8 mouse cellular contexts compared by ENCODE assay signal in the genomic region with DNA sequence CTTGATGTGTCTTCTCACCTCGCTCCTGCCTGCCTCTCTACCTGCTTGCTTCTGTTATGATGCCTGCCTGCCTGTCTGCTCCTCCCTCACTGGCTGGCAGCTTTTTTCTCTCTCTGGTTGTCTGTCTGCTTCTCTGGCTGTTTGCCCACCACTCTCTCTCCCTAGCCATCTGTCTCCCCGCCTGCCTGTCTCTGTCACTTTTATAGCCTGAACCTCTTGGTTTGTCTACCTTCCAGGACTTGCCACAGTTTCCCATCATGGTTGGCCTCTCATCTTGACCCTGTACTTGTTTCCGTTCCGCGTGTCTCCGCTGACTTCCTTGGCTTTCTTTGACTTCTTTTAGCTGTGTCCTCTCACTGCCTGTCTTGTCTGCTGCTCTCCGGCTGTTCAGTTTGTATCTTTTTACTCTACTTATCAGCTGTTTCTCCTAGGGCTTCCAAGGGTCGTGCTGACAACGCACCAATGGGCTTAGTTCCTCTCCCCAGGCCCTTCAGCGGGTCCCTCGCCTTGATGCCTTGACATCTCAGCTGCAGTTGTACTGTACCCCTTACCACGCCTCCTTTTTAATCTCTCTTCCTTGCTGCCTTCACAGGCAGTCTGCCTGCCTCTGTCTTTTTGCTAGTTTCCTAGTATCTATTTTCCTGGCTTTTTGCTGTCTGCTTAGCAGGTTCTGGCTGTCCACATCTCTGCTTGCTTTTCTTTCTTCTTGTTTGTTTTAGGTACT. TPM values are rescaled to one million over a fixed set of nuclear protein-coding genes. Genes with fewer than 3 reads are reported as not detected.
DNase-seq lines count a peak whose midpoint lies in the region; ATAC-seq and TF ChIP-seq lines count a peak whose summit lies in the region.

No protein-coding gene starts in this region.

- ATAC-seq in heart, postnatal 0 days (ENCODE audit: insufficient read depth, low read depth): no peak
- no peak for ATAC-seq in forebrain, embryonic 12.5 days (ENCODE audit: low FRiP score)
- ATAC-seq in liver, embryonic 13.5 days (ENCODE audit: low read depth): no peak
- ATAC-seq in stomach, embryonic 16.5 days (ENCODE audit: insufficient read depth, low FRiP score): no peak

- DNase-seq in heart, postnatal 0 days (ENCODE audit: low spot score): no peak
- DNase-seq in heart, adult 11 months: no peak
- DNase-seq in brain, adult 2 months (ENCODE audit: low read depth, low spot score): peak; percentile 97
- DNase-seq in kidney, postnatal 14 days: peak; percentile 47
- no peak for DNase-seq in liver, embryonic 13.5 days
- no peak for DNase-seq in lung, adult 2 months

- peaks cover 12% of the 10 kb centered on the region for H3K4me1 ChIP-seq in heart, postnatal 0 days (ENCODE audit: control insufficient read depth, insufficient read depth)
- H3K4me1 ChIP-seq in forebrain, embryonic 12.5 days: peaks cover 42% of the 10 kb centered on the region
- peaks cover 78% of the 10 kb centered on the region for H3K4me1 ChIP-seq in liver, embryonic 13.5 days (replicated peaks)
- H3K4me1 ChIP-seq in stomach, embryonic 16.5 days (ENCODE audit: control insufficient read depth, insufficient read depth, low read length): peaks cover 33% of the 10 kb centered on the region
- peaks cover 3% of the 10 kb centered on the region for H3K4me1 ChIP-seq in lung, adult 2 months (ENCODE audit: control insufficient read depth, insufficient read depth, low read length)

- peak overlapping the region; percentile 36 for H3K27ac ChIP-seq in heart, postnatal 0 days (ENCODE audit: low read depth)
- H3K27ac ChIP-seq in forebrain, embryonic 12.5 days: peak overlapping the region; percentile 78
- peak overlapping the region; percentile 91 for H3K27ac ChIP-seq in liver, embryonic 13.5 days
- H3K27ac ChIP-seq in stomach, embryonic 16.5 days (ENCODE audit: low read length): peak overlapping the region; percentile 89

- H3K27me3 ChIP-seq in heart, postnatal 0 days (ENCODE audit: control insufficient read depth, insufficient read depth, low read length): no peaks in the 10 kb centered on the region
- no peaks in the 10 kb centered on the region for H3K27me3 ChIP-seq in forebrain, embryonic 12.5 days
- peaks cover 39% of the 10 kb centered on the region for H3K27me3 ChIP-seq in liver, embryonic 13.5 days
- no peaks in the 10 kb centered on the region for H3K27me3 ChIP-seq in stomach, embryonic 16.5 days (ENCODE audit: control insufficient read depth, insufficient read depth, low read length)

- WGBS in heart, postnatal 0 days: 21% methylated on average over 12 of the region's 12 CpGs
- WGBS in forebrain, embryonic 12.5 days: 63% methylated on average over 12 of the region's 12 CpGs
- 37% methylated on average over 12 of the region's 12 CpGs for WGBS in liver, embryonic 13.5 days (ENCODE audit: insufficient replicate concordance)
- 36% methylated on average over 12 of the region's 12 CpGs for WGBS in stomach, embryonic 16.5 days
- 50% methylated on average over 12 of the region's 12 CpGs for WGBS in lung, adult 2 months

- no peak overlapping the region for H3K9ac ChIP-seq in heart, postnatal 0 days (replicated peaks; ENCODE audit: low read depth, low read length)
- peak overlapping the region; percentile 45; the same call in 1 of the 2 replicates for H3K9ac ChIP-seq in forebrain, embryonic 12.5 days
- peak overlapping the region; percentile 24 for H3K9ac ChIP-seq in liver, embryonic 13.5 days
- peak overlapping the region; percentile 5; the same call in 1 of the 2 replicates for H3K9ac ChIP-seq in stomach, embryonic 16.5 days (ENCODE audit: low read length)

- no peak overlapping the region for H3K4me3 ChIP-seq in heart, postnatal 0 days (ENCODE audit: low read depth, low read length)
- H3K4me3 ChIP-seq in forebrain, embryonic 12.5 days (replicated peaks): peak overlapping the region; percentile 8; the same call in 1 of the 2 replicates
- H3K4me3 ChIP-seq in liver, embryonic 13.5 days (replicated peaks): peak overlapping the region; percentile 47
- no peak overlapping the region for H3K4me3 ChIP-seq in stomach, embryonic 16.5 days (replicated peaks; ENCODE audit: low read length)
- H3K4me3 ChIP-seq in lung, adult 2 months (replicated peaks; ENCODE audit: extremely low read depth, low read depth, low read length): no peak overlapping the region

- H3K9me3 ChIP-seq in heart, postnatal 0 days (replicated peaks; ENCODE audit: control insufficient read depth, low read length): no peaks in the 10 kb centered on the region
- no peaks in the 10 kb centered on the region for H3K9me3 ChIP-seq in forebrain, embryonic 12.5 days
- H3K9me3 ChIP-seq in liver, embryonic 13.5 days (replicated peaks): no peaks in the 10 kb centered on the region
- no peaks in the 10 kb centered on the region for H3K9me3 ChIP-seq in stomach, embryonic 16.5 days (replicated peaks; ENCODE audit: control insufficient read depth, low read length)

- TF ChIP-seq EP300 in heart, postnatal 0 days (IDR thresholded peaks at IDR 0.05; ENCODE audit: low read depth): no peak

- TF ChIP-seq POLR2A in lung, adult 2 months (IDR thresholded peaks at IDR 0.05; ENCODE audit: borderline replicate concordance, extremely low read depth, low read depth, low read length): no peak

- 0 out of 2 replicates have a peak, but pooled peaks cover 6% of the 10 kb centered on the region for H3K36me3 ChIP-seq in heart, postnatal 0 days (replicated peaks; ENCODE audit: control insufficient read depth, insufficient read depth, low read length)
- H3K36me3 ChIP-seq in forebrain, embryonic 12.5 days (replicated peaks): peaks cover 21% of the 10 kb centered on the region
- H3K36me3 ChIP-seq in liver, embryonic 13.5 days: no peaks in the 10 kb centered on the region
- H3K36me3 ChIP-seq in stomach, embryonic 16.5 days (ENCODE audit: control insufficient read depth, insufficient read depth, low read length): no peaks in the 10 kb centered on the region; the same call in 1 of the 2 replicates

- no peak overlapping the region for H3K4me2 ChIP-seq in heart, postnatal 0 days (ENCODE audit: low read depth, low read length)
- peak overlapping the region; percentile 36 for H3K4me2 ChIP-seq in forebrain, embryonic 12.5 days
- H3K4me2 ChIP-seq in liver, embryonic 13.5 days: peak overlapping the region; percentile 69
- peak overlapping the region; percentile 27; the same call in 1 of the 2 replicates for H3K4me2 ChIP-seq in stomach, embryonic 16.5 days (ENCODE audit: low read depth, low read length)

- no peak for TF ChIP-seq CTCF in heart, postnatal 0 days (IDR thresholded peaks at IDR 0.05; ENCODE audit: low read depth)
- no peak for TF ChIP-seq CTCF in lung, adult 2 months (IDR thresholded peaks at IDR 0.05; ENCODE audit: insufficient read depth, low read length)

RNA-seq across cellular contexts. Expression of gene Chd3, which starts 3.0 kb away (rescaled TPM):
- total RNA-seq in heart, postnatal 0 days (2014; rRNA removed; ENCODE audit: low replicate concordance): 23.6 and 23.8 TPM in 2 replicates
- polyA plus RNA-seq in heart, postnatal 0 days (2015; fragmentation: Nextera tagmentation; extraction: Ambion mirVana): 10.3 and 12.4 TPM in 2 replicates
- 94.3 and 98.3 TPM in 2 replicates for polyA plus RNA-seq in forebrain, embryonic 12.5 days (2016; fragmentation: Nextera tagmentation; extraction: Ambion mirVana)
- 2.6 and 4.4 TPM in 2 replicates for polyA plus RNA-seq in liver, embryonic 13.5 days (2015; fragmentation: Nextera tagmentation; extraction: Ambion mirVana)
- polyA plus RNA-seq in stomach, embryonic 16.5 days (2015; fragmentation: Nextera tagmentation; extraction: Ambion mirVana): 48.5 and 55.4 TPM in 2 replicates
- polyA plus RNA-seq in lung, adult 2 months (2012; rRNA removed): 120 and 135 TPM in 2 replicates

RNA-seq across cellular contexts. Expression of gene Naa38, which starts 23.1 kb away (rescaled TPM):
- total RNA-seq in heart, postnatal 0 days (2014; rRNA removed; ENCODE audit: low replicate concordance): 64.9 and 93.4 TPM in 2 replicates
- polyA plus RNA-seq in heart, postnatal 0 days (2015; fragmentation: Nextera tagmentation; extraction: Ambion mirVana): 171 and 175 TPM in 2 replicates
- 91.7 and 103 TPM in 2 replicates for polyA plus RNA-seq in forebrain, embryonic 12.5 days (2016; fragmentation: Nextera tagmentation; extraction: Ambion mirVana)
- polyA plus RNA-seq in liver, embryonic 13.5 days (2015; fragmentation: Nextera tagmentation; extraction: Ambion mirVana): 102 and 105 TPM in 2 replicates
- polyA plus RNA-seq in stomach, embryonic 16.5 days (2015; fragmentation: Nextera tagmentation; extraction: Ambion mirVana): 144 and 148 TPM in 2 replicates
- 129 and 141 TPM in 2 replicates for polyA plus RNA-seq in lung, adult 2 months (2012; rRNA removed)

RNA-seq across cellular contexts. Expression of gene Cyb5d1, which starts 23.2 kb away (rescaled TPM):
- 14.2 and 17.6 TPM in 2 replicates for total RNA-seq in heart, postnatal 0 days (2014; rRNA removed; ENCODE audit: low replicate concordance)
- polyA plus RNA-seq in heart, postnatal 0 days (2015; fragmentation: Nextera tagmentation; extraction: Ambion mirVana): 16.7 and 18.6 TPM in 2 replicates
- 55.0 and 60.9 TPM in 2 replicates for polyA plus RNA-seq in forebrain, embryonic 12.5 days (2016; fragmentation: Nextera tagmentation; extraction: Ambion mirVana)
- 10.3 and 13.0 TPM in 2 replicates for polyA plus RNA-seq in liver, embryonic 13.5 days (2015; fragmentation: Nextera tagmentation; extraction: Ambion mirVana)
- polyA plus RNA-seq in stomach, embryonic 16.5 days (2015; fragmentation: Nextera tagmentation; extraction: Ambion mirVana): 29.4 TPM in 2 replicates
- 21.9 and 24.7 TPM in 2 replicates for polyA plus RNA-seq in lung, adult 2 months (2012; rRNA removed)

RNA-seq across cellular contexts. Expression of gene Tmem88, which starts 25.8 kb away (rescaled TPM):
- total RNA-seq in heart, postnatal 0 days (2014; rRNA removed; ENCODE audit: low replicate concordance): 32.4 and 33.0 TPM in 2 replicates
- polyA plus RNA-seq in heart, postnatal 0 days (2015; fragmentation: Nextera tagmentation; extraction: Ambion mirVana): 59.7 and 62.5 TPM in 2 replicates
- polyA plus RNA-seq in forebrain, embryonic 12.5 days (2016; fragmentation: Nextera tagmentation; extraction: Ambion mirVana): 9.1 and 11.2 TPM in 2 replicates
- 8.9 and 9.5 TPM in 2 replicates for polyA plus RNA-seq in liver, embryonic 13.5 days (2015; fragmentation: Nextera tagmentation; extraction: Ambion mirVana)
- polyA plus RNA-seq in stomach, embryonic 16.5 days (2015; fragmentation: Nextera tagmentation; extraction: Ambion mirVana): 26.4 and 28.7 TPM in 2 replicates
- polyA plus RNA-seq in lung, adult 2 months (2012; rRNA removed): 37.8 and 63.1 TPM in 2 replicates

RNA-seq across cellular contexts. Expression of gene Rnf227, which starts 32.0 kb away (rescaled TPM):
- total RNA-seq in heart, postnatal 0 days (2014; rRNA removed; ENCODE audit: low replicate concordance): 1.5 and 10.2 TPM in 2 replicates
- polyA plus RNA-seq in heart, postnatal 0 days (2015; fragmentation: Nextera tagmentation; extraction: Ambion mirVana): 3.4 and 4.3 TPM in 2 replicates
- polyA plus RNA-seq in forebrain, embryonic 12.5 days (2016; fragmentation: Nextera tagmentation; extraction: Ambion mirVana): 44.8 and 46.3 TPM in 2 replicates
- 0.92 and 1.1 TPM in 2 replicates for polyA plus RNA-seq in liver, embryonic 13.5 days (2015; fragmentation: Nextera tagmentation; extraction: Ambion mirVana)
- polyA plus RNA-seq in stomach, embryonic 16.5 days (2015; fragmentation: Nextera tagmentation; extraction: Ambion mirVana): 11.8 TPM in 2 replicates
- 1.0 and 4.3 TPM in 2 replicates for polyA plus RNA-seq in lung, adult 2 months (2012; rRNA removed)

Comparison
In these comparisons a context has a peak if more than half of its experiments do, and no peak if none do; other contexts are left out.
1. DNase-seq: peak in brain, adult 2 months (single experiment) and kidney, postnatal 14 days (single experiment); none in heart, postnatal 0 days (single experiment), heart, adult 11 months (single experiment), liver, embryonic 13.5 days (single experiment) and lung, adult 2 months (single experiment).
2. H3K27ac ChIP-seq: peak in every context shown above with its lines; median percentile 91 in liver, embryonic 13.5 days; 89 in stomach, embryonic 16.5 days; 78 in forebrain, embryonic 12.5 days; 36 in heart, postnatal 0 days.
3. H3K4me3 ChIP-seq: peak in forebrain, embryonic 12.5 days (single experiment) and liver, embryonic 13.5 days (single experiment); none in heart, postnatal 0 days (single experiment), stomach, embryonic 16.5 days (single experiment) and lung, adult 2 months (single experiment).